Mouse (Mus musculus): ENCODE measurements around the gene Ranbp9. TPM values are rescaled to one million over a fixed set of nuclear protein-coding genes. Genes with fewer than 3 reads are reported as not detected.

The Ranbp9 gene
- polyA plus RNA-seq (2015; fragmentation: Nextera tagmentation; extraction: Ambion mirVana), result 4.3 and 5.5 TPM in 2 replicates

DNA sequence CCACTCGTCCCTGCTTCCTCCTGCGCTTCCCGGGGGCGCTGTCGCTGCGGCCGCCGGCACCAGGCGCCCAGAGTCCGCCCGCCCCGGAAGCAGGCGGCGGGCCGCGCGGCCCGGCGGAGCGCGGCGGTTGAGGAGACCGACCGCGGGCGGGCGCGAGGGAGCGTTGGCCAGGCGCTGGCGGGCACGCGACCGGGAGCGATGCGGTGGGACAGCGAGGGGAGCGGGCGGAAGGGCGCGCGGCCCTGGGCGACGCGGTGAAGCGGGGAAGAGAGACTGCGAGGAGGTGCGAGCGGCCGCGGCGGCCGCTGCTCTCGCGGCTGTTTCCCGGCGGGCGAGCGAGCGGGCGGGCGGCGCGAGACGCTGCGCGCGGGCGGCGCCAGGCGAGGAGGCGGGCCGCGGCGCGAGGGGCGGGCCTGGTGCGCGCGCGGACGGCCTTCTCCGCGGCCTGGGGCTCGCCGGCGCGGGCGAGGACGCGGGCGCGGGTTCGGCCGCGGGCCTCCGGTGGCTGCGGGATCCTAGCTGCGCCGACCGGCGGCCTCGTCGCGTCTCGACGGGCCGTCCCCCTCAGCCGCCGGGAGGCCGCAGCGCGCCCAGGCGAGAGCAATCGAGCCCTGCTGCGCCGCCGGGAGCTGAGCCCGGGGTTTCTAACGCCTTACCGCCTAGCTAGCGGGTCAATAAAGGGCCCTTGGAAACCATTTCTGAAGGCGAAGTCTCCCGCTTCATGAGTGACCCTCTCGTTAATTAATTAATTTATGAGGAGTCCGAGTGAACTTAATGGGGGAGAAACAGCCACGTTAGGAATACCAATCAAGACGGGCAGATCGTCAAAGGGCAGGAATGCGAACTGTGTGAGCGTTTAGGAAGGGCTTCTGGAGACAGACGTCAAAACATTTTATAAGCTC is at the start of gene Ranbp9:
TSS of gene Ranbp9 (minus strand) at position 326 of the 902 bp plus-strand sequence.
- H3K27me3 ChIP-seq (replicated peaks; ENCODE audit: control insufficient read depth, insufficient read depth, low read length), result no peaks in the 10 kb centered on the region
- no peaks in the 10 kb centered on the region for H3K9me3 ChIP-seq (ENCODE audit: control insufficient read depth, low read length)
- H3K4me3 ChIP-seq (ENCODE audit: low read length), result peak within 1 kb of the TSS; percentile 90
- no peaks in the 10 kb centered on the region for H3K36me3 ChIP-seq (ENCODE audit: control insufficient read depth, insufficient read depth, low read length)
- H3K4me2 ChIP-seq (ENCODE audit: low read depth, low read length), result peak within 1 kb of the TSS; percentile 75
- peak; percentile 92 for ATAC-seq
- H3K4me1 ChIP-seq (ENCODE audit: control insufficient read depth, insufficient read depth, low read length), result peaks cover 13% of the 10 kb centered on the region
- under 1% methylated on average over 100 of the region's 132 CpGs for WGBS
- H3K27ac ChIP-seq (ENCODE audit: low read length), result peak within 1 kb of the TSS; percentile 98
- H3K9ac ChIP-seq (ENCODE audit: low read depth, low read length), result peak within 1 kb of the TSS; percentile 96

DNA sequence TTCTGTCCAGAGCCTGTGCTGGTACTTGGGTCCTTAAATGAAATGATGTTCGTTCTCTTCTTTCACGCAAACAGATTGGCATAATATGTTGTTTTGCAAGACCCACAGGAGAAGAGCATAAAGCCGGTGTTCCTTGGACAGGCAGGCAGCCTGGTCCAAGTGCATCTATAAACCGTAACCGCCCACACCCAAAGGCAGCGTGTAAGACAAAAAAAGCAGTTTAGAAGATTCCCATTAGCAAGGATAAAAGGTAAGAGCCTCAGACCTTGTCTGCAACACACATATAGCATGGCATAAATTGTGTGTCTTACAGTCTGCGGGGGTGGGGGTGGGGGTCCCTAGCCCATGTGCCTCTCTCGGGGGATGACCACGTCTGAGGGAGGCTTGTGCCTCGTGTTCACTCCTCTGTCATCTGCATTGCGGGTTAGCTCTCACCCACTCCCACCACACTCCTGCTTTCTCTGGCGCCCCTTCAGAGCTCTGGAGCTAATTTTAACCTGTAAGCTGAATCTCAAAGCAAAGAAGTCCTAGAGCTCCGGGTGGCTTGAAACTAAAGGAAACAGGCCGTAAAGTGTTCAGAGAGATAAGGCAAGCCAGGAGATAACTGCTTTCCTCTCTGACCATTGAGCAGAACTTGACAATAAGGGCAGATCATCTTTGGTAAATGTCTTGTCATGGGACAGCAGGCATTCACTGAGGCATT is 49.2 kb upstream of the Ranbp9 start:
- Histone ChIP-seq H3K36me3 (ENCODE audit: control insufficient read depth, insufficient read depth, low read length) (no peaks in the 10 kb centered on the region), H3K4me3 (ENCODE audit: low read length) (no peak overlapping the region), H3K4me2 (ENCODE audit: low read depth, low read length) (no peak overlapping the region), H3K27ac (ENCODE audit: low read length) (no peak overlapping the region), H3K4me1 (ENCODE audit: control insufficient read depth, insufficient read depth, low read length) (peaks cover 11% of the 10 kb centered on the region), H3K9me3 (ENCODE audit: control insufficient read depth, low read length) (no peaks in the 10 kb centered on the region), H3K9ac (ENCODE audit: low read depth, low read length) (no peak overlapping the region), H3K27me3 (replicated peaks; ENCODE audit: control insufficient read depth, insufficient read depth, low read length) (no peaks in the 10 kb centered on the region)
- no peak for ATAC-seq
- 61% methylated on average over 14 of the region's 14 CpGs for WGBS

DNA sequence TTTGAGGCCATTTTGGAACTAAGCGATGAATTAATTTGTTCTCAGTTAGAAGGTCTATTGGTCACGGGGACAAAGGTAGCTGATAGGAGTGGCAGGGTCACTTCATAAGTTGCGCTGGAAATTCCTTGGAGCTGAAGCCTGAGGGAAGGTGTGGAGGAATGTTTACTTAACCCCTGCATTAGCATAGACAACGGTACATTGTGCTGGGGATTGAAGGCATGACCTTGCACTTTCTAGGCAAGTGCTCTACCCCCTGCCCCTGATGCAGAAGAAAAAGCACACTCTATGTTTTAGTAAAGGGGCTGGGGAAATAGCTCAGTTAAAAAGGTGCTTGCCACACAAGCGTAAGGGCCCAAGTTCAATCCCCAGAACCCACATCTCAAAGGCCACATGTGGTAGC is 45.2 kb upstream of the Ranbp9 start:
- Histone ChIP-seq H3K9ac (ENCODE audit: low read depth, low read length) (no peak overlapping the region), H3K4me1 (ENCODE audit: control insufficient read depth, insufficient read depth, low read length) (peaks cover 22% of the 10 kb centered on the region), H3K27me3 (replicated peaks; ENCODE audit: control insufficient read depth, insufficient read depth, low read length) (no peaks in the 10 kb centered on the region), H3K27ac (ENCODE audit: low read length) (no peak overlapping the region), H3K4me2 (ENCODE audit: low read depth, low read length) (no peak overlapping the region), H3K9me3 (ENCODE audit: control insufficient read depth, low read length) (no peaks in the 10 kb centered on the region), H3K36me3 (ENCODE audit: control insufficient read depth, insufficient read depth, low read length) (no peaks in the 10 kb centered on the region), H3K4me3 (ENCODE audit: low read length) (no peak overlapping the region)
- no peak for ATAC-seq
- WGBS, result 71% methylated on average over 5 of the region's 5 CpGs

DNA sequence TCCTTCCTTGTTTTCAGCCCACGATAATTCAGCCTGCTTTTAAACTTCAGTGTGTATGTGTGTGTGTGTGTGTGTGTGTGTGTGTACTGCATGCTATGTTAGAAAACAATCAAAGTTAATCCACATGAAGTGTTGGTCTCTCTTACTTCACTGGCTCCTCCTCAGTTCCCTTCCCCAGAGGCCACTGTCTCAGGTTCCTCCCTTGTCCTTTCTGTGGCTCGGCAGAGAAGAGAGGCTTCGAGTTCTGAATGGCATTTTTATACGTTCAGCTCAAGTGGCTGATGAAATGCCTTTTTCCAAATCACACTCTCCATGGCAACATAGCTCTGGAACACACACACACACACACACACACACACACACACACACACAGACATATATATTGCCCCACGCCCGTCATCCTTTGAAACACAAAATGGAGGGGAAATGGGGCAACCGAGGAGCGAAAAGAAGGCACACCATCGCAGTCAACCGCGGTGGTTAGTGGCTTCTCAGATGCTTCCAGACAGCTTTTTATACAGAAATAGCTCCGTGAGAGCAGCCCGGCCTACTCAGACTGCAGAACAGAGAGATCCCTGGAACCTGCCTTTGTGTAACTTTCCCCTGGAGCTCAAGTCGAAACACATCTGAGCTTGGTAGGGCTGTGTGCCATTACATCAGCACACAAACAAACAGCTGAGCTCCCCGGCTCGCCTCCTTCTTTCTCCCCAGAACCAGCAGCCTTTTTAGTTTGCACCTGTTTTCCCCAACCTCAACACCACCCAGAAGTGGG is 44.5 kb upstream of the Ranbp9 start:
- Histone ChIP-seq H3K4me2 (ENCODE audit: low read depth, low read length) (no peak overlapping the region), H3K36me3 (ENCODE audit: control insufficient read depth, insufficient read depth, low read length) (no peaks in the 10 kb centered on the region), H3K9me3 (ENCODE audit: control insufficient read depth, low read length) (no peaks in the 10 kb centered on the region), H3K4me3 (ENCODE audit: low read length) (no peak overlapping the region), H3K4me1 (ENCODE audit: control insufficient read depth, insufficient read depth, low read length) (peaks cover 17% of the 10 kb centered on the region), H3K9ac (ENCODE audit: low read depth, low read length) (no peak overlapping the region; the same call in 1 of the 2 replicates), H3K27ac (ENCODE audit: low read length) (peak overlapping the region; percentile 70), H3K27me3 (replicated peaks; ENCODE audit: control insufficient read depth, insufficient read depth, low read length) (no peaks in the 10 kb centered on the region)
- 37% methylated on average over 16 of the region's 16 CpGs for WGBS
- peak; percentile 69 for ATAC-seq

DNA sequence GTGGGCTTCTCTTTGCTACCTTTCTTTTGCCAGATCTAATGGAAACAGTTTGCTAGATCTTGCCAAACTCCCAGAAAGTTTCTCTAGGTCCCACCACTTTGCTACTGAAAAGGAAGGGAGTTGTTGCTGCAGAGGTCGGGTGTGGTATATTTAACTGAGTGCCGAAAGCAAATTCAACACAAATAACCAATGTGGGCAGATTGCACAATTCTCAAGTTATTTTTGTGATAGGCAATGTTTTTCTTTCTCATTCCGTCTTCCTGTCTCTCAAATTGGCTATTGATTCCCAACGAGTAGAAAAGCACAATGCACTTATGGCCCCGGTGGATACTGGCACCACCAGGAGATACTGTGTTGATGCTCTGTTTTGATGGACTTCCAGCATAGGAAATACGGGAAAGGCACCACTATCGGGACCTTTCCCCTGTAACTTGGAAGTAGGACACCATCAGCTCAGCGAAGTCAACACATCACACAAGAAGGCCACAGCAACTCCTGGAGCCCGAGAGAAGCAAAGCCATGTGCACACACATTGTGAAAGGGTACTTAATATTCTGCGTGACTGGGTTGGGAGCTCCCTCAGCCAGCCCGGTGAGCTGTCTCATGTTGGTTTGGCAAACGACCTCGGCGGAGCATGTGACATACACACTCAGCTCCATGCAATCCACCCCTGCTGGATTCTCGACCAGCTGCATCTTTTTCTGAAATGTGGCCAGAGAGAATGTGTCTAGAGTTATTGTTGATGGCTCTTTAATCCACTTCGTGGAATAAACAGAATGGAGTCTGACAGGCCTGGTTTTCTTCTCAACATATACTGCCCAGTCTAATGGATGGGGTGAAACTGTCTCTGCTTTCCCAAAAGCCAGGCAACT is 43.6 kb upstream of the Ranbp9 start:
- H3K27ac ChIP-seq (ENCODE audit: low read length), result peak overlapping the region; percentile 70
- no peaks in the 10 kb centered on the region for H3K9me3 ChIP-seq (ENCODE audit: control insufficient read depth, low read length)
- H3K4me3 ChIP-seq (ENCODE audit: low read length), result no peak overlapping the region
- H3K27me3 ChIP-seq (replicated peaks; ENCODE audit: control insufficient read depth, insufficient read depth, low read length), result no peaks in the 10 kb centered on the region
- H3K36me3 ChIP-seq (ENCODE audit: control insufficient read depth, insufficient read depth, low read length), result no peaks in the 10 kb centered on the region
- peak; percentile 84 for ATAC-seq
- no peak overlapping the region for H3K9ac ChIP-seq (ENCODE audit: low read depth, low read length)
- 0 out of 2 replicates have a peak overlapping the region, but pooled peaks have one; percentile 4 for H3K4me2 ChIP-seq (ENCODE audit: low read depth, low read length)
- WGBS, result 38% methylated on average over 16 of the region's 16 CpGs
- H3K4me1 ChIP-seq (ENCODE audit: control insufficient read depth, insufficient read depth, low read length), result peaks cover 15% of the 10 kb centered on the region; the same call in 1 of the 2 replicates

DNA sequence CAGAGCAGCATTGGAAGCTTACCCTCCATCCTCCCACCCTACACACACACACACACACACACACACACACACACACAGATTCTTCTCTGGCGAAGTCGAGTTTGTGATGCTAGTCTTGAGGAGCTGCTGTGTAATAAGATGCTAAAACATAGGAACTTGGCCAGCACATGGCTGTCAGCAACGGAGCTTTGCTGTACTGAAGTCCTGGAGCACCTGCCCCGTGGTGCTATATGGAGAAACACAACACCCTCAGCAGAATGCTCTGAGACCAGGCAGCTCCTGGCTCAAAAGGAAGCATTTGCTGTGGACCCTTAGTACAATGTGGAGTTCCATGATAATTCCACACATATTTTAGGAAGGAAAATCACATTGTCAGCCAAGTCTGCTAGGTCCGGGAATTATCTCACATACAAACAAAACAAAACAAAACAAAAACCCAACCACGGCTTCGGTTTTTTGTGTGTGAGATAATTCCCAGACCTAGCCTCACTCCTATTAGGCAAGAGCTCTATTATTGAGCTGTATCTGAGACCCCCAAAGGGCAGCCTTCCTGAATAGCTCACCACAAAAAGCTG is 42.9 kb upstream of the Ranbp9 start:
- no peaks in the 10 kb centered on the region for H3K27me3 ChIP-seq (replicated peaks; ENCODE audit: control insufficient read depth, insufficient read depth, low read length)
- H3K9me3 ChIP-seq (ENCODE audit: control insufficient read depth, low read length), result no peaks in the 10 kb centered on the region
- H3K36me3 ChIP-seq (ENCODE audit: control insufficient read depth, insufficient read depth, low read length), result no peaks in the 10 kb centered on the region
- H3K4me3 ChIP-seq (ENCODE audit: low read length), result no peak overlapping the region
- H3K9ac ChIP-seq (ENCODE audit: low read depth, low read length), result no peak overlapping the region
- 60% methylated on average over 7 of the region's 7 CpGs for WGBS
- no peak overlapping the region for H3K4me2 ChIP-seq (ENCODE audit: low read depth, low read length)
- peaks cover 15% of the 10 kb centered on the region; the same call in 1 of the 2 replicates for H3K4me1 ChIP-seq (ENCODE audit: control insufficient read depth, insufficient read depth, low read length)
- H3K27ac ChIP-seq (ENCODE audit: low read length), result no peak overlapping the region
- no peak for ATAC-seq

DNA sequence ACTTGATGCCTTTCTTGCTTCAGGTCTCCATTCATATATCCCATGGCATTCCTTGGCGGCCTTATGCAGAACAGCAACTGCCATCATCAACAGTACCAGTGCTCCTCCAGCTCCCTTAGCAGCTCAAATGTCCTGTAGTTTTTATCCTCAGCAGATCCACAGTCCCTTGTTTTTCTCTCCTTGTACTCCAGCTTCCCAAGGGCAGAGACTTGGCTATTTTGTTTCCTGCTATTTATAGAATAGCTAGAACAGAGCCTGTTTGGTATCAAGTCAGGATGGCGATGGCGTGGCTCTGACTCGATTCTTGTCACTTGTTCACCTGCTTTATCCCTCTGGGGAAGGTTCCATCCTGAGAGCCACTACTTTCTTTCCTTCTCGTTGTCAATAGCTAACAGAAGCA is 40.9 kb upstream of the Ranbp9 start:
- no peaks in the 10 kb centered on the region for H3K9me3 ChIP-seq (ENCODE audit: control insufficient read depth, low read length)
- H3K4me1 ChIP-seq (ENCODE audit: control insufficient read depth, insufficient read depth, low read length), result peaks cover 15% of the 10 kb centered on the region; the same call in 1 of the 2 replicates
- no peak overlapping the region for H3K4me3 ChIP-seq (ENCODE audit: low read length)
- no peak overlapping the region for H3K27ac ChIP-seq (ENCODE audit: low read length)
- ATAC-seq, result no peak
- no peak overlapping the region for H3K4me2 ChIP-seq (ENCODE audit: low read depth, low read length)
- H3K36me3 ChIP-seq (ENCODE audit: control insufficient read depth, insufficient read depth, low read length), result no peaks in the 10 kb centered on the region
- H3K27me3 ChIP-seq (replicated peaks; ENCODE audit: control insufficient read depth, insufficient read depth, low read length), result no peaks in the 10 kb centered on the region
- no peak overlapping the region for H3K9ac ChIP-seq (ENCODE audit: low read depth, low read length)
- 94% methylated on average over 5 of the region's 5 CpGs for WGBS

DNA sequence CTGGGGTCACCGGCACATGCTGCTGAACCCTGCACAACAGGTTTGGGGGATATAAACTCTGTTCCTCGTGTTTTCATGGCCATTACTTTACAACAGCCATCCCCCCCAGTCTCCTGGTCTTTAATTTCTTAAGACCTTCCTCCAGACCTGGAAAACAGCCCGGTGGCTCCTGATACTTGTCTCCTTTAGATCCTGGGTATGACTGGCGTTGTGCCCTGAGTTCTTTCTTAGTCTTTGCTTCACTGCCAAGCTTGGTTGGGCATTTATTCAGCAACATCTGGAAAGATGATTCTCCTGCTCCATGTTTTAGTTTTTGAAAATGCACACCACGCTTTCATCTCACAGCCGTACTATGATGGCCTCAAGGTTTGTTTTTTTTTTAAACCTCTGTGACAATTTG is 38.2 kb upstream of the Ranbp9 start:
- no peaks in the 10 kb centered on the region for H3K36me3 ChIP-seq (ENCODE audit: control insufficient read depth, insufficient read depth, low read length)
- no peak overlapping the region for H3K4me3 ChIP-seq (ENCODE audit: low read length)
- no peak overlapping the region for H3K9ac ChIP-seq (ENCODE audit: low read depth, low read length)
- H3K27ac ChIP-seq (ENCODE audit: low read length), result no peak overlapping the region
- no peak overlapping the region for H3K4me2 ChIP-seq (ENCODE audit: low read depth, low read length)
- 80% methylated on average over 6 of the region's 6 CpGs for WGBS
- H3K4me1 ChIP-seq (ENCODE audit: control insufficient read depth, insufficient read depth, low read length), result peaks cover 5% of the 10 kb centered on the region; the same call in 1 of the 2 replicates
- H3K27me3 ChIP-seq (replicated peaks; ENCODE audit: control insufficient read depth, insufficient read depth, low read length), result no peaks in the 10 kb centered on the region
- ATAC-seq, result no peak
- H3K9me3 ChIP-seq (ENCODE audit: control insufficient read depth, low read length), result no peaks in the 10 kb centered on the region
